Mouse (Mus musculus): ENCODE measurements around the gene Ciart. TPM values are rescaled to one million over a fixed set of nuclear protein-coding genes. Genes with fewer than 3 reads are reported as not detected.

The Ciart gene
- polyA plus RNA-seq, 1 experiment from 2014 or later: 1.00 TPM

- WGBS (ENCODE audit: insufficient replicate concordance): 55% methylated on average over 4 of the region's 4 CpGs
- ATAC-seq: no peak
Observed at GRCm38 (mm10) chr3:95907613-95908012, 25.6 kb upstream of the Ciart start.

GRCm38 (mm10) chr3:95906860-95907259 lies 24.8 kb upstream of the Ciart start:
- Histone ChIP-seq H3K9ac (replicated peaks) (no peak overlapping the region), H3K27me3 (ENCODE audit: insufficient read depth, low read length) (peaks cover 37% of the 10 kb centered on the region), H3K4me2 (ENCODE audit: low read depth, low read length) (peak overlapping the region; percentile 75), H3K36me3 (replicated peaks; ENCODE audit: insufficient read depth, low read length) (no peaks in the 10 kb centered on the region), H3K4me1 (ENCODE audit: insufficient read depth) (peaks cover 18% of the 10 kb centered on the region), H3K4me3 (ENCODE audit: low read depth, low read length) (peak overlapping the region; percentile 34), H3K27ac (ENCODE audit: low read depth) (no peak overlapping the region), H3K9me3 (ENCODE audit: low read length) (no peaks in the 10 kb centered on the region)
- WGBS (ENCODE audit: insufficient replicate concordance): under 1% methylated on average over 12 of the region's 12 CpGs
- peak; percentile 68 for DNase-seq
- TF ChIP-seq CTCF (IDR thresholded peaks at IDR 0.05; ENCODE audit: low read depth) (peak; percentile 89), EP300 (IDR thresholded peaks at IDR 0.05; ENCODE audit: low read depth) (no peak)
- ATAC-seq: no peak

More at GRCm38 (mm10) chr3:95907613-95908012, 25.6 kb upstream of the Ciart start:
- Histone ChIP-seq H3K36me3 (replicated peaks; ENCODE audit: insufficient read depth, low read length) (no peaks in the 10 kb centered on the region), H3K27ac (ENCODE audit: low read depth) (no peak overlapping the region), H3K9me3 (ENCODE audit: low read length) (no peaks in the 10 kb centered on the region), H3K9ac (replicated peaks) (no peak overlapping the region), H3K4me1 (ENCODE audit: insufficient read depth) (peaks cover 17% of the 10 kb centered on the region), H3K27me3 (ENCODE audit: insufficient read depth, low read length) (peaks cover 37% of the 10 kb centered on the region), H3K4me3 (ENCODE audit: low read depth, low read length) (no peak overlapping the region), H3K4me2 (ENCODE audit: low read depth, low read length) (no peak overlapping the region)
- DNase-seq: no peak
- TF ChIP-seq CTCF (IDR thresholded peaks at IDR 0.05; ENCODE audit: low read depth): no peak
- TF ChIP-seq EP300 (IDR thresholded peaks at IDR 0.05; ENCODE audit: low read depth): no peak

GRCm38 (mm10) chr3:95905940-95906492 lies 24.0 kb upstream of the Ciart start:
- ATAC-seq: no peak
- Histone ChIP-seq H3K9ac (replicated peaks) (no peak overlapping the region), H3K9me3 (ENCODE audit: low read length) (no peaks in the 10 kb centered on the region), H3K27me3 (ENCODE audit: insufficient read depth, low read length) (peaks cover 37% of the 10 kb centered on the region), H3K27ac (ENCODE audit: low read depth) (no peak overlapping the region), H3K4me1 (ENCODE audit: insufficient read depth) (peaks cover 25% of the 10 kb centered on the region), H3K4me3 (ENCODE audit: low read depth, low read length) (peak overlapping the region; percentile 34), H3K4me2 (ENCODE audit: low read depth, low read length) (peak overlapping the region; percentile 75), H3K36me3 (replicated peaks; ENCODE audit: insufficient read depth, low read length) (no peaks in the 10 kb centered on the region)
- no peak for TF ChIP-seq EP300 (IDR thresholded peaks at IDR 0.05; ENCODE audit: low read depth)
- TF ChIP-seq CTCF (IDR thresholded peaks at IDR 0.05; ENCODE audit: low read depth): peak; percentile 72
- peak; percentile 69 for DNase-seq
- 1% methylated on average over 12 of the region's 12 CpGs for WGBS (ENCODE audit: insufficient replicate concordance)

- H3K4me3 ChIP-seq (ENCODE audit: low read depth, low read length): peak overlapping the region; percentile 31; the same call in 1 of the 2 replicates
- H3K27me3 ChIP-seq (ENCODE audit: insufficient read depth, low read length): peaks cover 37% of the 10 kb centered on the region
- peak; percentile 72 for DNase-seq
Observed at GRCm38 (mm10) chr3:95905146-95905939, 23.3 kb upstream of the Ciart start.

GRCm38 (mm10) chr3:95904568-95904967 lies 22.5 kb upstream of the Ciart start, which contains the start of gene Car14:
Gene Car14 (minus strand): TSS chr3:95904691.
- peaks cover 37% of the 10 kb centered on the region for H3K27me3 ChIP-seq (ENCODE audit: insufficient read depth, low read length)
- peak; percentile 19 for ATAC-seq

More at GRCm38 (mm10) chr3:95905146-95905939, 23.3 kb upstream of the Ciart start:
- Histone ChIP-seq H3K4me2 (ENCODE audit: low read depth, low read length) (peak overlapping the region; percentile 75), H3K9me3 (ENCODE audit: low read length) (no peaks in the 10 kb centered on the region), H3K36me3 (replicated peaks; ENCODE audit: insufficient read depth, low read length) (no peaks in the 10 kb centered on the region), H3K4me1 (ENCODE audit: insufficient read depth) (peaks cover 27% of the 10 kb centered on the region), H3K9ac (replicated peaks) (peak overlapping the region; percentile 64; the same call in 1 of the 2 replicates), H3K27ac (ENCODE audit: low read depth) (peak overlapping the region; percentile 88)
- ATAC-seq: peak; percentile 51
- no peak for TF ChIP-seq EP300 (IDR thresholded peaks at IDR 0.05; ENCODE audit: low read depth)
- no peak for TF ChIP-seq CTCF (IDR thresholded peaks at IDR 0.05; ENCODE audit: low read depth)
- 1% methylated on average over 18 of the region's 18 CpGs for WGBS (ENCODE audit: insufficient replicate concordance)

More at GRCm38 (mm10) chr3:95904568-95904967, 22.5 kb upstream of the Ciart start, which contains the start of gene Car14:
- Histone ChIP-seq H3K27ac (ENCODE audit: low read depth) (peak within 1 kb of the TSS; percentile 88), H3K4me3 (ENCODE audit: low read depth, low read length) (peak within 1 kb of the TSS; percentile 31), H3K4me2 (ENCODE audit: low read depth, low read length) (peak within 1 kb of the TSS; percentile 75), H3K4me1 (ENCODE audit: insufficient read depth) (peaks cover 27% of the 10 kb centered on the region), H3K9ac (replicated peaks) (peak within 1 kb of the TSS; percentile 64), H3K36me3 (replicated peaks; ENCODE audit: insufficient read depth, low read length) (no peaks in the 10 kb centered on the region), H3K9me3 (ENCODE audit: low read length) (no peaks in the 10 kb centered on the region)
- TF ChIP-seq CTCF (IDR thresholded peaks at IDR 0.05; ENCODE audit: low read depth) (no peak), EP300 (IDR thresholded peaks at IDR 0.05; ENCODE audit: low read depth) (no peak)
- no peak for DNase-seq
- whole genome bisulfite sequencing (ENCODE audit: insufficient replicate concordance): 2% methylated on average over 15 of the region's 15 CpGs
